Mouse (Mus musculus) ES-Bruce4 (cell line): ENCODE measurements around the gene Cul4a. TPM values are rescaled to one million over a fixed set of nuclear protein-coding genes. Genes with fewer than 3 reads are reported as not detected.
"Not testable (repeated sequence)": the region's sequence is repeated elsewhere in the genome, so short reads cannot be mapped to it uniquely, and the experiment has no call there.

ENCODE experiments used
- H3K27ac ChIP-seq: 2 replicates; pipeline ENCODE4 v1.5.1; 2012; ENCODE audit warnings: low read length, inconsistent platforms; ENCODE audit not compliant: insufficient read depth
- H3K27me3 ChIP-seq: 2 replicates; pipeline ENCODE4 v1.6.1; 2012; ENCODE audit warnings: mild to moderate bottlenecking, low read length, inconsistent platforms; ENCODE audit not compliant: control insufficient read depth, poor library complexity, insufficient read depth, severe bottlenecking
- H3K36me3 ChIP-seq: 2 replicates; pipeline ENCODE4 v1.6.1; 2012; ENCODE audit warnings: inconsistent platforms, mild to moderate bottlenecking, low read length, moderate library complexity; ENCODE audit not compliant: control insufficient read depth, poor library complexity, insufficient read depth, severe bottlenecking
- H3K4me1 ChIP-seq: one replicate; pipeline ENCODE4 v1.8.1; 2011; ENCODE audit warnings: low read length; ENCODE audit not compliant: control insufficient read depth, insufficient read depth
- H3K4me3 ChIP-seq: 2 replicates; pipeline ENCODE4 v1.5.1; 2011; ENCODE audit warnings: low read depth, mild to moderate bottlenecking, low read length
- H3K9ac ChIP-seq: 2 replicates; pipeline ENCODE4 v1.6.1; 2012; ENCODE audit warnings: low read depth, mild to moderate bottlenecking, inconsistent platforms; ENCODE audit not compliant: poor library complexity, severe bottlenecking
- H3K9me3 ChIP-seq: replicated peaks from 2 replicates; pipeline ENCODE4 v1.6.1; 2012; ENCODE audit warnings: mild to moderate bottlenecking, low read length, inconsistent platforms; ENCODE audit not compliant: control insufficient read depth, poor library complexity, insufficient read depth, severe bottlenecking
- CTCF ChIP-seq: IDR thresholded peaks from one replicate; pipeline ENCODE4 v1.8.1; 2011; ENCODE audit warnings: low read depth, low read length
- EP300 ChIP-seq: IDR thresholded peaks from 2 replicates; pipeline ENCODE4 v1.6.1; 2011; ENCODE audit warnings: low read depth, low read length; ENCODE audit not compliant: insufficient read depth
- POLR2A ChIP-seq: IDR thresholded peaks from one replicate; pipeline ENCODE4 v1.8.1; 2011; ENCODE audit warnings: low read length; ENCODE audit not compliant: insufficient read depth
- polyA plus RNA-seq: library from polyadenylated mRNA; stranded (reverse); fragments of >200 nt; gene quantifications from 2 replicates; pipeline ENCODE4 v1.2.4, GENCODE M21; 2011; ENCODE audit warnings: low read depth; ENCODE audit not compliant: missing spikeins, insufficient read depth, insufficient read length

Gene Cul4a
- polyA plus RNA-seq, 1 experiment = 83.3 TPM

DNA sequence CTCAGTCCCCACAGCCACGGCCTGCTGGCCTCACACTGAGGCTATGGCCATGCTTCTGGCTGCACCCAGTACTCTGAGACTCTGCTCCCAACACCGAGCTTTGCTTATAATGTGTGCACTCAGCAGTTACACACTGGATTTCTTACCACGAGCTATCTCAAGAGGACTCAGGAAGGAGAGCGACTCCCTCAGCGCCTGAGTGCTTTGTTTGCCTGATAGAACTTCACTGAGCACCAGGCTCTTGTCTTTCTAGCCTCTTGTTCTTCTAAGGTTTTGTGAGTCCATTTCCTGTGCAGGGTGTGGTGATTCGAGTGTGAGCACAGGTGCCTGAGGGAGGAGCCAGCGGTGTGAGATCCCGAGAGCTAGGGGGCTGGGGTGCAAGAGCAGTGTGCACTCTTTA, 19.5 kb downstream of the Cul4a start:
- no peak overlapping the region for H3K27ac ChIP-seq
- peaks cover 10% of the 10 kb centered on the region for H3K36me3 ChIP-seq
- no peaks in the 10 kb centered on the region for H3K4me1 ChIP-seq
- H3K9me3 ChIP-seq = no peaks in the 10 kb centered on the region
- TF ChIP-seq POLR2A = no peak
- no peak for TF ChIP-seq EP300
- TF ChIP-seq CTCF = no peak
- no peaks in the 10 kb centered on the region for H3K27me3 ChIP-seq
- H3K4me3 ChIP-seq = no peak overlapping the region
- no peak overlapping the region for H3K9ac ChIP-seq

DNA sequence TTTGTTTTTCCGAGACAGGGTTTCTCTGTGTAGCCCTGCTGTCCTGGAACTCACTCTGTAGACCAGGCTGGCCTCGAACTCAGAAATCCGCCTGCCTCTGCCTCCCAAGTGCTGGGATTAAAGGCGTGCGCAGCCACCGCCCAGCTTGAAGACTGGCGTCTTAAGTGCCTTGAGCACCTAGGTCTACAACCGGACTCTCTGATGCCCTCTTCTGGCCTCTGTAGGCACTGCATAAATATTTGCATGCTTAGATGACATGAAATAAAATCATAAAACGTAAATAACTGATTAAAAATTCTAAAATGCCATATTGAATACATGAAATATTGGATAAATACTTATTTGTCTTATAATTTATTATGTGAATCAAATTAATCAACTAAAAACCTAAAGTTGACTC, 26.8 kb downstream of the Cul4a start:
- peaks cover 26% of the 10 kb centered on the region for H3K36me3 ChIP-seq
- TF ChIP-seq CTCF = peak; percentile 45
- H3K4me3 ChIP-seq, H3K9me3 ChIP-seq, H3K9ac ChIP-seq, H3K27me3 ChIP-seq, H3K4me1 ChIP-seq, H3K27ac ChIP-seq: not testable (repeated sequence)

DNA sequence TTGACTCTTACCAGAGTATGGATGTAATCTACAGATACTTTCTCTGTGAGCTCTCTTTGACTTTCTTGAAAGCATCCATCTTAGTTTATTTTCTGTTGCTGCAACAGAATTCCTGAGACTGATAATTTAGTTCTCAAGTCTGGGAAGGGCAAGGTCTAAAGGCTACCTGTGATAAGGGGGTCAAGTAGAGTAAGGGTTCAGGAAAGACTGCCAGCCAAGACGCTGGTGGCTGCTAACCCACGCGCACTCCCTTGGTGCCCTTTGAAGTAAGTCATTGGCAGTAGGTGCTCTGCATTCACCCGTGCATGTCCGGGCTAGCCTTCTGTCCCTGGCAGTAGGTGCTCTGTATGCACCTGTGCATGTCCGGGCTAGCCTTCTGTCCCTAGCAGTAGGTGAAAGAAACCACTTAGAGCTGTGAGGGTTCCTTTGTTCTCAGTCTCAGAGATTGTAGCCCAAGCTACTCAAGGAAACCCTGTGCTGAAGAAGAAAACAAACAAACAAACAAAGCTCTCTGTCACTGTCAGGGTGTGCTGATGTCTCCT, 34.3 kb downstream of the Cul4a start:
- H3K27ac ChIP-seq = peak overlapping the region; percentile 92
- TF ChIP-seq EP300 (peak; percentile 97), CTCF (no peak)
- H3K9me3 ChIP-seq = no peaks in the 10 kb centered on the region
- no peaks in the 10 kb centered on the region for H3K27me3 ChIP-seq
- no peak overlapping the region for H3K4me3 ChIP-seq
- H3K9ac ChIP-seq = no peak overlapping the region
- H3K4me1 ChIP-seq = peaks cover 3% of the 10 kb centered on the region
- peaks cover 21% of the 10 kb centered on the region; the same call in 1 of the 2 replicates for H3K36me3 ChIP-seq

DNA sequence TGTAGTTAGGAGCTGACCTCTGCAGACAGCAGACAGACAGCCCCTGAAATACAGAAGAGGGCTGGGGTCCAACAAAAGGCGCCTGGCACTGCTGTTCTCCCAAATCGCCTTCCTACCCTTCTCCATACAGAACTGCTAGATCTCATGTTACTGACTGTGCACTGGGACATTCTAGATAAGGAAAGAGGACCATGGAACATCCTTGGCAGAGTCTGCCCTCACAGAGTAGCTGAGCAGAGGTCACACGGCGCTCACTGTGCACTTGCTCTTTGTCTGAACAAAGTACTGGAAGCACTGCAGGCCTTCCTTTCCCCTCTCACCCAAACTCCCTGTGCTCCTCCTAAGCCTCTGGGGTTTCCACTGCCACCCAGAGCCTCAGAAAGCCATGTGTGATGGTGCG, 36.3 kb downstream of the Cul4a start:
- H3K27me3 ChIP-seq = no peaks in the 10 kb centered on the region
- H3K9ac ChIP-seq = no peak overlapping the region
- H3K4me3 ChIP-seq = no peak overlapping the region
- TF ChIP-seq POLR2A = no peak
- TF ChIP-seq EP300 = no peak
- TF ChIP-seq CTCF = no peak
- no peaks in the 10 kb centered on the region for H3K4me1 ChIP-seq
- no peaks in the 10 kb centered on the region for H3K9me3 ChIP-seq
- peaks cover 20% of the 10 kb centered on the region; the same call in 1 of the 2 replicates for H3K36me3 ChIP-seq
- no peak overlapping the region for H3K27ac ChIP-seq

DNA sequence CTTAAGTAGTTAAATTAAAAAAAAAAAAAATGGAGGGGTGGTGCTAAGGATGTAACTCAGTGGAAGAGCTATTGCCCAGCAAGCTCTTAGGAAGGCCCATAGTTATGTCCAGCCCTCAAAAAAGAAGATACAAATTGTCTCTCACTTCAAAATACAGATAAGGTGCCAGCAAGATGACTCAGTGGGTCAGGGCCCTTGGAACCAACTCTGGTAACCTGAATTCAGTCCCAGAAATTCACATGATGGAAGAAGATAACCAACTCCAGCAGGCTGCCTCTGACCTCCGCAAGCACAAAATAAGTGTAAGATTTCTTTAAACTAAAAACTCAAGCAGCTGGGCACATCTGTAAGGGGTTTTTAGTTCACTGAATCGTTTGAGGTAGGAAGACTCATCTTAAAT, 43.1 kb downstream of the Cul4a start:
- Histone ChIP-seq H3K4me3 (no peak overlapping the region), H3K4me1 (no peaks in the 10 kb centered on the region), H3K27me3 (no peaks in the 10 kb centered on the region), H3K9me3 (no peaks in the 10 kb centered on the region), H3K36me3 (0 out of 2 replicates have a peak, but pooled peaks cover 2% of the 10 kb centered on the region), H3K27ac (no peak overlapping the region), H3K9ac (no peak overlapping the region)
- no peak for TF ChIP-seq POLR2A
- no peak for TF ChIP-seq EP300
- no peak for TF ChIP-seq CTCF

DNA sequence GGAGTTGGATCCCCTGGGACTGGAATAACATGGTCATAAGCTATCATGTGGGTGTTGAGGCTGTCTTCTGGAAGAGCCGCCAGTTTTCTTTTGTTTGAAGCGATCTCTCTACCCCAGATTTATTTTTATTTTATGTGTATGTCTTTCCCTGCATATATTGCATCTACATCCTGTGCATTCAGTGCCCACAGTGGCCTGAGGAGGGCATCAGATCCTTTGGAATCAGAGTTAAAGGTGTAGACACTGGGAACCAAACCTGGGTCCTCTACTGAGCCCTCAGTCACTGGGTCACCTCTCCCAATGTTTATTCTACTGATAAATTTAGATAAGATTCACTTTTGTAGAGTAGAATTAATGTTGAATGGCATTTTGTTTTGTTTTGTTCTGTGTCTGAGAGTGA, 43.9 kb downstream of the Cul4a start:
- no peak overlapping the region for H3K9ac ChIP-seq
- no peak overlapping the region for H3K4me3 ChIP-seq
- H3K27me3 ChIP-seq = no peaks in the 10 kb centered on the region
- H3K9me3 ChIP-seq = no peaks in the 10 kb centered on the region
- H3K36me3 ChIP-seq = no peaks in the 10 kb centered on the region
- no peak for TF ChIP-seq EP300
- TF ChIP-seq CTCF = peak; percentile 30
- H3K4me1 ChIP-seq = no peaks in the 10 kb centered on the region
- H3K27ac ChIP-seq = no peak overlapping the region
